Mouse (Mus musculus) spleen, adult 2 months (tissue): ENCODE measurements around the gene Trim71. TPM values are rescaled to one million over a fixed set of nuclear protein-coding genes. Genes with fewer than 3 reads are reported as not detected.

Source experiments
- DNase-seq, 2 experiments: peaks; one replicate each; pipeline versions ENCODE4 v3.0.0 to v3.0.0-alpha.2; 2012 to 2021; ENCODE audit warnings: low spot score in 2 of 2, low read depth in 1 of 2
- H3K27ac ChIP-seq: fragments of 200-500 bp; 2 replicates; pipeline ENCODE4 v1.5.1; 2012; ENCODE audit warnings: low read length, inconsistent platforms; ENCODE audit not compliant: insufficient read depth
- H3K27me3 ChIP-seq: fragments of 200-500 bp; 2 replicates; pipeline ENCODE4 v1.6.1; 2012; ENCODE audit warnings: mild to moderate bottlenecking, moderate library complexity, low read length, inconsistent platforms; ENCODE audit not compliant: control insufficient read depth, insufficient read depth
- H3K36me3 ChIP-seq: fragments of 200-500 bp; 2 replicates; pipeline ENCODE4 v1.6.1; 2012; ENCODE audit warnings: mild to moderate bottlenecking, low read length, inconsistent platforms; ENCODE audit not compliant: control insufficient read depth, insufficient read depth
- H3K4me1 ChIP-seq: fragments of 200-500 bp; 2 replicates; pipeline ENCODE4 v1.6.1; 2011; ENCODE audit warnings: inconsistent platforms; ENCODE audit not compliant: control insufficient read depth, insufficient read depth, insufficient read length
- H3K4me3 ChIP-seq: fragments of 200-500 bp; 2 replicates; pipeline ENCODE4 v1.5.1; 2011; ENCODE audit warnings: mild to moderate bottlenecking, inconsistent platforms; ENCODE audit not compliant: insufficient read depth, insufficient read length; ENCODE audit errors: extremely low read depth
- CTCF ChIP-seq: fragments of 200-500 bp; IDR thresholded peaks from 2 replicates; pipeline ENCODE4 v1.5.1; 2011; ENCODE audit warnings: mild to moderate bottlenecking, inconsistent platforms; ENCODE audit not compliant: insufficient read depth, insufficient read length, insufficient replicate concordance; ENCODE audit errors: extremely low read depth
- POLR2A ChIP-seq: fragments of 200-500 bp; IDR thresholded peaks from 2 replicates; pipeline ENCODE4 v1.6.1; 2011; ENCODE audit warnings: low read depth, low read length, inconsistent platforms
- WGBS: fragments of 180-500 bp; shearing (Covaris S2); methylation state at CpG from one replicate; pipeline ENCODE4 v1.1.7; 2018; 5-methylcytosine and 5-hydroxymethylcytosine counted together
- polyA plus RNA-seq: library from polyadenylated mRNA; depleted of rRNA; stranded (reverse); fragments of >200 nt; gene quantifications from 2 replicates; pipeline ENCODE4 v1.2.3, GENCODE M21; 2012

Gene Trim71
- polyA plus RNA-seq, 1 experiment, result 0.05 TPM

DNA sequence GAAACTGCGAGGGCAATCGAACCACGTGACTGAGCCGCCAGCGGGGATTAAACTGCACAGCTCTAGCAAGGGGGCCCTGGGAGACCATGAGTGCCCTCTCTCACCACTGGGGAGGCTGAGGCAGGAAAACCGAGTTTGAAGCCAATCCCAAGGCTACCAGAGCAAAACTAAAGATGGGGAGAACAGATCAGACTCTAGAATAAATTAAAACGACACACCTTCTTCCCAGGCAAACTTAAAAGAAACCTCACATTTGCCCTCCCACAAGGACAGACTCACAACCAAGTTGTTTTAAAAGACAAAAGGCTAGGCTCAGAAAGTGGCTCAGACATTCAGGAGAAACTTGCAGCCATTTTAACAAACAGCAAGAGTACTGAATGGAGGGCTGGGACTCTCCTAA lies 7.1 kb downstream of the Trim71 start:
- Histone ChIP-seq H3K27ac (no peak overlapping the region), H3K4me1 (no peaks in the 10 kb centered on the region), H3K36me3 (no peaks in the 10 kb centered on the region), H3K27me3 (peaks cover 8% of the 10 kb centered on the region), H3K4me3 (no peak overlapping the region)
- WGBS, result 57% methylated on average over 7 of the region's 7 CpGs
- TF ChIP-seq POLR2A (no peak), CTCF (no peak)
- DNase-seq, result no peak

DNA sequence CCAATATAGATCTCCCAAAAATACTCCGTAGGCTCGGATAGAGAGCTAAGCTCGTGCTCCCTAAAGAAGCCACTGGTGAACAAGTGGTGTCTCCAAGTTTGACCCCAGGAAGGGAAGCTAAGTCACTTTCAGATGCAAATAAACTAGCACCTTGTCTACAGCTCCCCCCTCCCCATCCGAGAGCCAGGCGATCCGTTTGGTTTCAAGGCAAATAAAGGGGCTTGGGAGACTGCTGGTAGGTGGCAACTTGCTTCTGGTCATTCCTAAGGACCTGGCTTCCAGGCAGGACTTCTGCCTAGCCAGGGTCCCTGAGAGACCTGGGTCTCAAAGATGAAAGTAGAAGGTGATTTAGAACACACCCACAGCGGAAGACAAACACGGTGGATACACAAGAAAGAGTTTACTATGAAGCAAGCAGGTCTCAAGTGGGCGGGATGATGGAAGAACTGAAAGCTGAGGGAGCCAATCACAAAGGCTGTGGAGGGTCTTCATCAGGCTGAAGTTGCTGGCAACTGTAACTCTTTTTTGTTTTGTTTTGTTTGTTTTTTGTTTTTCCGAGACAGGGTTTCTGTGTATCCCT lies 7.8 kb downstream of the Trim71 start:
- WGBS, result 73% methylated on average over 10 of the region's 10 CpGs
- TF ChIP-seq POLR2A (no peak), CTCF (no peak)
- Histone ChIP-seq H3K27ac (no peak overlapping the region), H3K27me3 (peaks cover 8% of the 10 kb centered on the region; the same call in 1 of the 2 replicates), H3K36me3 (no peaks in the 10 kb centered on the region), H3K4me3 (no peak overlapping the region), H3K4me1 (no peaks in the 10 kb centered on the region)
- no peak for DNase-seq

DNA sequence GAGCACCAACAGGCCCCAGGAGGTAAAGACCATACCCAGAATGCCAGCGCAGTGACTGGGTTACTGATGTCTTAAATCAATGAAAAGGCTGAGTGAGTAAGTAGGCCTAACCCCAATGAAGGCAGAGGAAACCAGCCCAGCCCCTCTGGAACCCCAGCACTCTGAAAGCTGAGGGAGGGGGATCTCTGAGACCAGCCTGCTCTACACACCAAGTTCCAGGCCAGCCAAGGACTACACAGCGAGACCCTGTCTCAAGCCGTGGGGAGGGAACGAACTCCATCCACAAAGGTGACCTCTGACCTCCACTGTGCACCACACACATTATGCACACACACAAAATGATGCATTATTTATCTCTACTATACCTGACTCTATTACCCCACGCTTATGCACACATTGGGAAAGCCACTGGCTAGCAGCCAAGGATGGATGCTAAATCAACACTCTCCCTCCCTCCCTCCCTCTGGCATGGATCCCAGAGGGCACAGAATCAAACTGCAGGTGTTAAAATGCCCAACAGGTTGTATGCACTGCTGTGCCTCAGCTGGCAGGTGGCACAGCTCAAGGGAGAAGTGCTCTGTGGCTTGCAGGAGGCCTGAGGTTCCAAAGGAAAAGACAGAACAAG lies 9.7 kb downstream of the Trim71 start:
- H3K4me1 ChIP-seq, result no peaks in the 10 kb centered on the region
- DNase-seq, result no peak

DNA sequence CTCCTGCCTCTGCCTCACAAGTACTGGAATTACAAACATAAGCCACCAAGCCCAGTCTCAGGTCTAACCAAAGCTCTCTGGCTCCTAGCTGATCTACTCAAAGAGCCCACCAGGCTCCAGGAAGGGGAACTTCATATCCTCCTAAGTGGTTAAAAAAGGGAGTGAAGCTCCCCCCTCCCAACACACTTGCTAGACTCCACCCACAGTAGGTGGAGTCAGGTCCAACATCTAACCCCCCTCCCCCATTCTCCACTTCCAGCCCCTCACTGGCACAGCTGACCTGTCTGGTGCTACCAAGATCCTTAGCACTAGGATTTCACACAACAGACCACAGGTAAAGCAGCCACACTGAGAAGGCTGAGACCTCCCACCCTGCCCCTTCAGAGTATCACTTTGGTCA lies 10.3 kb downstream of the Trim71 start:
- Histone ChIP-seq H3K27me3 (0 out of 2 replicates have a peak, but pooled peaks cover 1% of the 10 kb centered on the region), H3K4me3 (no peak overlapping the region), H3K36me3 (no peaks in the 10 kb centered on the region), H3K4me1 (no peaks in the 10 kb centered on the region), H3K27ac (no peak overlapping the region)
- no peak for DNase-seq
- TF ChIP-seq POLR2A, result no peak

More for the DNA sequence above, 9.7 kb downstream of the Trim71 start:
- WGBS, result 96% methylated on average over 5 of the region's 5 CpGs
- no peak overlapping the region for H3K4me3 ChIP-seq
- no peak for TF ChIP-seq POLR2A
- no peak for TF ChIP-seq CTCF
- H3K27ac ChIP-seq, result no peak overlapping the region
- no peaks in the 10 kb centered on the region for H3K36me3 ChIP-seq
- H3K27me3 ChIP-seq, result 0 out of 2 replicates have a peak, but pooled peaks cover 1% of the 10 kb centered on the region

DNA sequence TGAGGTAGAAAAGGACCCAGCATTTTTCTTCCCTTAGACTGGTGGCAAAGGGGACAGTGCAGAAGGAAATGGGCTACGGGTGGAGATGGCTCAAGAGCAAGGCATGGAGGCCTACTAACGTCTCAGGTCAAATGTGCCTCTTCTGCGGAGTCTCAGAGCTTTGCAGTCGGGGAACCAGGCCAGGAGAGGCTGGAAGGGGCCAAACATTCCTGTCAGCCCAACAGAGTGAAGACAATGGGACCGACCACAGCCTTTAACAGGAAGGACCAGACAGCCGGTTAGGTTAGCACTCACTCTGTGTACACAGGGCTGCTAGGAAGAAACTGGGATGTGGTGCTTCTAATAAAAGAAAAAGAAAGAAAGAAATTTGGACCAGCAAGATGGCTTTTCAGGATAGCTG lies 14.1 kb downstream of the Trim71 start:
- H3K27me3 ChIP-seq, result no peaks in the 10 kb centered on the region

DNA sequence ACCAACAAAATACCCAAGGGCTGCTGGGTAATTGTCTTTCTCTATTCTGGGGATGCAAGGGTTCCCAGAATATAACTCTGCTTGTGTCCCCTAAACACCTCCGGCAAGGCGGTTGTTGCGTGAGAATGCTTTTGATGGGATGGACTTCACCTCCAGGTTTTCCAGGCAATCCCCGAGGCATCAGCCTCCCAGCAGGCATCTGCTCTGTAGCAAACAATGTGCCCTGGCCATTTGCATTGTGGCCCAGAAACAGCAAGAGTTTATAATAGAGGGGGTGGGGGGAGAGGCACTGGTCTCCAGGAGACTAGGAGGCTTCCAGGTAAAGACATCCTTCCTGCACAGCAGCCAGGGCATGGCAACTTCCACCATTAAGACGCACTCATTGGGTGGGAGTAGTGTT lies 15.1 kb downstream of the Trim71 start:
- no peak for DNase-seq
- Histone ChIP-seq H3K4me3 (no peak overlapping the region), H3K36me3 (no peaks in the 10 kb centered on the region), H3K27me3 (no peaks in the 10 kb centered on the region), H3K4me1 (no peaks in the 10 kb centered on the region), H3K27ac (no peak overlapping the region)
- 95% methylated on average over 5 of the region's 5 CpGs for WGBS
- TF ChIP-seq POLR2A (no peak), CTCF (no peak)

More for the DNA sequence above, 14.1 kb downstream of the Trim71 start:
- Histone ChIP-seq H3K4me1 (no peaks in the 10 kb centered on the region), H3K27ac (no peak overlapping the region), H3K4me3 (no peak overlapping the region), H3K36me3 (no peaks in the 10 kb centered on the region)
- WGBS, result 80% methylated on average over 6 of the region's 6 CpGs
- no peak for TF ChIP-seq POLR2A
- no peak for TF ChIP-seq CTCF
- DNase-seq, result no peak

DNA sequence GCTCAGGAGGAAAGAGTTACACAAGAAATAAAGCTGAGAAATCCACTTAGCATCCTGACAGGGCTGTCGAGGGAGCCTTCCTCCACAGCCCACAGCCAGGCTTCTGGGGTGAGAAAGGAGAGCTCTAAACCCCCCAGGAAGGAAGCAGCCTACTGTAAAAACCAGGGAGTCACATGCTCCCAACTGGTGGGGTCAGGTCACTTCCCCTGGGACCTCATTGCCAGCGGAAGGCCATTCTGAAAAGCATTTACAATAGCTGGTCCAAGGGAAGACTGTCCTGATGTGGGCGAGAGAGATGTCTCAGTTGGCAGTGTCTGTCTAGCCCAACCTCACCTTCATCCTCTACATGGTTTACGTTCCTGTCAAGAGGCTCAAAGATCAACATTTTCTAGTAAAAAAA lies 15.7 kb downstream of the Trim71 start:
- Histone ChIP-seq H3K4me3 (no peak overlapping the region), H3K27me3 (no peaks in the 10 kb centered on the region), H3K4me1 (no peaks in the 10 kb centered on the region), H3K27ac (no peak overlapping the region), H3K36me3 (no peaks in the 10 kb centered on the region)
- TF ChIP-seq CTCF (no peak), POLR2A (no peak)
- 47% methylated on average over 4 of the region's 4 CpGs for WGBS
- DNase-seq, result no peak
